Mouse (Mus musculus): ENCODE measurements around the gene Bnip1. TPM values are rescaled to one million over a fixed set of nuclear protein-coding genes. Genes with fewer than 3 reads are reported as not detected.

Gene Bnip1
- 23.1 and 24.5 TPM in 2 replicates for polyA plus RNA-seq (2012; rRNA removed)

DNA sequence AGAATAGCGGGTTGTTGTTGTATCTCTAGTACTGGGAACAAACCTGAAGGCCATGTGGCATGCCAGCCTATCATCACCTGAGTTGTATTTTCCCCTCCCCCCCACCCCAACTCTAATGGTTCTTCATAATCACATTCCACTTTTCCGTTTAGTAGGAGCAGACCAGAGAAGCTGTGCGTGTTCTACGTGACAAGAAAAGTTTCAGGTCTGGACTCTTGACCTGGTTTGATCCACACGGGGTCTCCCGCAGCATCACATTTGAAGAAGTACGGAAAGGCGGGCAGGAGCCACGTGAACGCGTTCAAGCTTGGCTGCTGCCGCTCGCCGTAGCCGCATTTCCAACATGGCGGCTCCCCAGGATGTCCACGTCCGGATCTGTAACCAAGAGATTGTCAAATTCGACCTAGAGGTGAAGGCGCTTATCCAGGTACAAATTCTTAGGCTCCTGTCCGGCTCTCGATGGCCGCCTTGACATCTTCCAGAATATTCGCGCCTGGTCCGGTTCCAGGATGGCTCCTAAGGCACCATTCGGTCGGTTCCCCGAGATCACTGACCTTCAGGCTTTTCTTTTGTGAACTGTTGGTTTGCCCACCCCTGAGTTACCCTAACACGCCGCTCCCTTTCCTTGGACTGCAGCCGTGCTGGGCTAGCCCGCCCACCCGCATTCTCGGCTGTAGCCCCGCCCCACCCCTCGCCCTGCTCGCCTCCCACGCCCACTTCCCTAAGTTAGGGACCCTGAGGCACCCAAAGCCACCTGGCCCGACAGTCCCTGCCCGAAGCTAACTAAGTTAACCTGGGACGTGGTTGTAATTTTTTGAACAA lies at the start of gene Bnip1:
Gene Bnip1, plus strand, starts transcription at position 317 of the 822 bp plus-strand sequence.
- Histone ChIP-seq H3K27me3 (ENCODE audit: control insufficient read depth, insufficient read depth, low read length) (no peaks in the 10 kb centered on the region), H3K4me1 (replicated peaks; ENCODE audit: control insufficient read depth, insufficient read depth, low read length) (peaks cover 7% of the 10 kb centered on the region), H3K27ac (ENCODE audit: control insufficient read depth, insufficient read depth, low read length) (peak within 1 kb of the TSS; percentile 41; the same call in 1 of the 2 replicates), H3K4me3 (ENCODE audit: control insufficient read depth, insufficient read depth, low read length) (peak within 1 kb of the TSS; percentile 83), H3K36me3 (ENCODE audit: control insufficient read depth, insufficient read depth, low read length) (peaks cover 5% of the 10 kb centered on the region)
- TF ChIP-seq CTCF (IDR thresholded peaks at IDR 0.05; ENCODE audit: borderline replicate concordance, control insufficient read depth, extremely low read depth, insufficient read depth, low read length, poor library complexity) (no peak), POLR2A (IDR thresholded peaks at IDR 0.05; ENCODE audit: control insufficient read depth, extremely low read depth, insufficient read depth, low read length, poor library complexity) (no peak)
- peak; percentile 81 for DNase-seq
- under 1% methylated on average over 42 of the region's 42 CpGs for WGBS

DNA sequence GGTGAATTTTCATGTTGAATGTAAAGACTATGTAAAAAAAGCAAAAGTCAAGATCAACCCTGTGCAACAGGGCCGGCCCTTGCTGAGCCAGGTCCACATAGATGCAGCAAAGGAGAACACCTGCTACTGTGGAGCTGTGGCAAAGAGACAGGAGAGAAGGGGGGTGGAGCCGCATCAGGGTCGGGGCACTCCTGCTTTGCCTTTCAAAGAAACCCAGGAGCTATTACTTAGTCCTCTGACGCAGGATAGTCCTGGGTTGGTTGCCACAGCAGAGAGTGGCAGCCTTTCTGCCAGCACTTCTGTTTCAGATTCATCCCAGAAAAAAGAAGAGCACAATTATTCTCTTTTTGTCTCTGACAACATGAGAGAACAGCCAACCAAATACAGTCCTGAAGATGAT lies 38.3 kb upstream of the Bnip1 start:
- H3K27ac ChIP-seq (ENCODE audit: control insufficient read depth, insufficient read depth, low read length) = no peak overlapping the region
- no peaks in the 10 kb centered on the region for H3K4me1 ChIP-seq (replicated peaks; ENCODE audit: control insufficient read depth, insufficient read depth, low read length)
- no peak overlapping the region for H3K4me3 ChIP-seq (ENCODE audit: control insufficient read depth, insufficient read depth, low read length)
- WGBS = 92% methylated on average over 4 of the region's 4 CpGs
- DNase-seq = no peak
- H3K36me3 ChIP-seq (ENCODE audit: control insufficient read depth, insufficient read depth, low read length) = peaks cover 8% of the 10 kb centered on the region; the same call in 1 of the 2 replicates
- H3K27me3 ChIP-seq (ENCODE audit: control insufficient read depth, insufficient read depth, low read length) = no peaks in the 10 kb centered on the region
- no peak for TF ChIP-seq CTCF (IDR thresholded peaks at IDR 0.05; ENCODE audit: borderline replicate concordance, control insufficient read depth, extremely low read depth, insufficient read depth, low read length, poor library complexity)
- TF ChIP-seq POLR2A (IDR thresholded peaks at IDR 0.05; ENCODE audit: control insufficient read depth, extremely low read depth, insufficient read depth, low read length, poor library complexity) = no peak

DNA sequence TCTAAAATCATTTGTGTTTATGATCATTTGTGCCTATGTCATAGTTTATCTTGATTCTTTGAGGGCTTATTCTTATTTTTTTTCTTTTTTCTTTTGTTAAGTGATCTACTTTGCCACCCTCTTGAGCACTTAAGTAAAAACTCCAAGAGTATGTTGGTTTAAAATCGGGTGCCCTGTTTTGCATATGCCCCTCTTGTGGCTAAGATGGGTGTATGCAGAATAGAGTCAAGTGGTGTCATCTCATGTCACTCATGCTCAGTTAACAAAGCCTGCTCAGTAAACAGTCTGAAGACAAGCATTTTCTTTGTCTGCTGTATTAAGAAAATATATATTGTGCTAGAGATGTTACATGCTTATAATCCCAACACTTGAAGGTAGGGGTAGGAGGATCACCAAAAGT lies 37.6 kb upstream of the Bnip1 start:
- no peak overlapping the region for H3K4me3 ChIP-seq (ENCODE audit: control insufficient read depth, insufficient read depth, low read length)
- 85% methylated on average over 1 of the region's 1 CpGs for WGBS
- TF ChIP-seq POLR2A (IDR thresholded peaks at IDR 0.05; ENCODE audit: control insufficient read depth, extremely low read depth, insufficient read depth, low read length, poor library complexity) = no peak
- no peak for TF ChIP-seq CTCF (IDR thresholded peaks at IDR 0.05; ENCODE audit: borderline replicate concordance, control insufficient read depth, extremely low read depth, insufficient read depth, low read length, poor library complexity)
- no peak for DNase-seq
- H3K27ac ChIP-seq (ENCODE audit: control insufficient read depth, insufficient read depth, low read length) = no peak overlapping the region
- peaks cover 8% of the 10 kb centered on the region; the same call in 1 of the 2 replicates for H3K36me3 ChIP-seq (ENCODE audit: control insufficient read depth, insufficient read depth, low read length)
- H3K27me3 ChIP-seq (ENCODE audit: control insufficient read depth, insufficient read depth, low read length) = no peaks in the 10 kb centered on the region
- H3K4me1 ChIP-seq (replicated peaks; ENCODE audit: control insufficient read depth, insufficient read depth, low read length) = no peaks in the 10 kb centered on the region

DNA sequence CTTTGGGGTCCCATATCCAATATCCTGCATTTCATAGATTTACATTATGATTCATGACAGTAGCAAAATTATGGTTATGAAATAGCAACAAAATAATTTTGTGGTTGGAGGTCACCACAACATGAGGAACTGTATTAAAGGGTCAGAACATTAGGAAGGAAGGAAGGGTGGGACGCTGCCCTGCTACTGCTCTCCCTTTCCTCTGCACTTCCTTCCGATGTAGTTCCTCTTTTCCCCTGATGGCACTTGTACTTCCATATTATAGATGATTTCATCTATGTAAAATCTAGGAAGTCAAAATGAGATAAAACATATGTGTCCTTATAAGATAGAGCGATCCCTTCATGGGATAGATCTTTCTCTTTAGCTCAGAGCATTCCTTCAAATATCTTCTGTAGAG lies 30.9 kb upstream of the Bnip1 start:
- DNase-seq = no peak
- TF ChIP-seq POLR2A (IDR thresholded peaks at IDR 0.05; ENCODE audit: control insufficient read depth, extremely low read depth, insufficient read depth, low read length, poor library complexity) = no peak
- TF ChIP-seq CTCF (IDR thresholded peaks at IDR 0.05; ENCODE audit: borderline replicate concordance, control insufficient read depth, extremely low read depth, insufficient read depth, low read length, poor library complexity) = no peak
- H3K27ac ChIP-seq (ENCODE audit: control insufficient read depth, insufficient read depth, low read length) = no peak overlapping the region
- no peaks in the 10 kb centered on the region for H3K36me3 ChIP-seq (ENCODE audit: control insufficient read depth, insufficient read depth, low read length)
- H3K27me3 ChIP-seq (ENCODE audit: control insufficient read depth, insufficient read depth, low read length) = no peaks in the 10 kb centered on the region
- no peaks in the 10 kb centered on the region for H3K4me1 ChIP-seq (replicated peaks; ENCODE audit: control insufficient read depth, insufficient read depth, low read length)
- WGBS = 79% methylated on average over 3 of the region's 3 CpGs
- no peak overlapping the region for H3K4me3 ChIP-seq (ENCODE audit: control insufficient read depth, insufficient read depth, low read length)

DNA sequence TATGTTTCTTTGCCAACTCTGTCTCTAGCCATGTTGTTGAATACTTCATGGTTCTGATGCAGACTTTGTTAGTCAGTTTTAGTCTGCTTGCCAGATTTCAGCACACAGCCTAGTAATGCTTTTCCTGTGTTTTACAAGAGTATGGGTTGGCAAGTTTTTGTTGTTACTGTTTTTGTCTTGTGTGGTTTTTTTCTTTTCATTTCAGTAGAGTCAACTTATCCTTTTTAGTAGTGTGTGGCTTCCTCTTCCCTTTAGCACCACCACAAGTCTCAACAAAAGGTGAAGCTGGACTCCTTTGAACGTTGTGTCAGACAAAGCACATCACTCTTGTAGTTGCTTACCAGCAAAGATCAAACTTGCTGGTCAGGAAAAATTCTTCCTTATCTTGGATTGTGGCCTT lies 28.6 kb upstream of the Bnip1 start:
- no peaks in the 10 kb centered on the region for H3K27me3 ChIP-seq (ENCODE audit: control insufficient read depth, insufficient read depth, low read length)
- H3K36me3 ChIP-seq (ENCODE audit: control insufficient read depth, insufficient read depth, low read length) = no peaks in the 10 kb centered on the region
- no peak overlapping the region for H3K27ac ChIP-seq (ENCODE audit: control insufficient read depth, insufficient read depth, low read length)
- WGBS = 0% methylated on average over 1 of the region's 1 CpGs
- no peak for TF ChIP-seq CTCF (IDR thresholded peaks at IDR 0.05; ENCODE audit: borderline replicate concordance, control insufficient read depth, extremely low read depth, insufficient read depth, low read length, poor library complexity)
- no peaks in the 10 kb centered on the region for H3K4me1 ChIP-seq (replicated peaks; ENCODE audit: control insufficient read depth, insufficient read depth, low read length)
- peak; percentile 8 for DNase-seq
- H3K4me3 ChIP-seq (ENCODE audit: control insufficient read depth, insufficient read depth, low read length) = no peak overlapping the region

DNA sequence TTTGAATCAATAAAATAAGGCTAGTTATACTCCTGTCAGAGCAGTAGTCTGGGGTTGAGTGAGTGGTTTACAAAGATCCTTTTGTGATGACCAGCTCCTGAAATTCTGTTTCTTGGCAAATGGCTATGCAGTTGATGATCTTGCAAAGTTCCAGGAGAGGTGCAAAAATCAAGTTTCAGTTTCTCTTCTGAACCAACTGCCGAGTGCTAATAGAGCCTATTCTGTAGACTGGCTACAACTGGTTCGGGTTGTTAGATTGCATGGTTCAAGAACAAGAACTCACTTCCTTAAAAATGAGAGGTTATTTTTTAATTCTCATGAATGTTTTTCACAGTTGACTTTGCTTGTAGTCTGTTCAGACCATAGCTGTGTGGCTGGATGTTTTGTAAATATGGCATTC lies 27.4 kb upstream of the Bnip1 start:
- H3K27ac ChIP-seq (ENCODE audit: control insufficient read depth, insufficient read depth, low read length) = no peak overlapping the region
- H3K27me3 ChIP-seq (ENCODE audit: control insufficient read depth, insufficient read depth, low read length) = no peaks in the 10 kb centered on the region
- TF ChIP-seq CTCF (IDR thresholded peaks at IDR 0.05; ENCODE audit: borderline replicate concordance, control insufficient read depth, extremely low read depth, insufficient read depth, low read length, poor library complexity) (no peak), POLR2A (IDR thresholded peaks at IDR 0.05; ENCODE audit: control insufficient read depth, extremely low read depth, insufficient read depth, low read length, poor library complexity) (no peak)
- H3K4me1 ChIP-seq (replicated peaks; ENCODE audit: control insufficient read depth, insufficient read depth, low read length) = no peaks in the 10 kb centered on the region
- H3K36me3 ChIP-seq (ENCODE audit: control insufficient read depth, insufficient read depth, low read length) = peaks cover 9% of the 10 kb centered on the region
- no peak for DNase-seq
- H3K4me3 ChIP-seq (ENCODE audit: control insufficient read depth, insufficient read depth, low read length) = no peak overlapping the region
- 34% methylated on average over 2 of the region's 2 CpGs for WGBS

Data from thymus, adult 2 months (tissue).